Mouse (Mus musculus) lung, embryonic 14.5 days (tissue): Measurements from ENCODE around the gene Lbhd2. TPM values are rescaled to one million over a fixed set of nuclear protein-coding genes. Genes with fewer than 3 reads are reported as not detected.

Experiments
- ATAC-seq: fragments of 200-750 bp; cut with Nextera tagmentation; 2 replicates; pipeline ENCODE4 v1.8.0; 2017; ENCODE audit warnings: mild to moderate bottlenecking, moderate TSS enrichment, moderate library complexity; ENCODE audit not compliant: insufficient read depth
- DNase-seq: peaks from one replicate; pipeline ENCODE4 v3.0.0-alpha.2; 2015
- H3K27ac ChIP-seq: fragments of 300-500 bp; sonication (generic); 2 replicates; pipeline ENCODE4 v1.5.1; 2014; ENCODE audit warnings: low read depth, mild to moderate bottlenecking, moderate library complexity
- H3K27me3 ChIP-seq: fragments of 300-500 bp; sonication (generic); 2 replicates; pipeline ENCODE4 v1.6.1; 2014; ENCODE audit warnings: low read length, control low read depth; ENCODE audit not compliant: insufficient read depth
- H3K36me3 ChIP-seq: fragments of 300-500 bp; sonication (generic); 2 replicates; pipeline ENCODE4 v1.6.1; 2014; ENCODE audit warnings: control low read depth; ENCODE audit not compliant: insufficient read depth
- H3K4me1 ChIP-seq: fragments of 300-500 bp; sonication (generic); 2 replicates; pipeline ENCODE4 v1.6.1; 2014; ENCODE audit warnings: antibody characterized with exemption, control low read depth; ENCODE audit not compliant: insufficient read depth
- H3K4me2 ChIP-seq: fragments of 300-500 bp; sonication (generic); 2 replicates; pipeline ENCODE4 v1.6.1; 2014; ENCODE audit warnings: mild to moderate bottlenecking
- H3K4me3 ChIP-seq: fragments of 300-500 bp; sonication (generic); 2 replicates; pipeline ENCODE4 v1.5.1; 2014; ENCODE audit warnings: low read depth, low read length
- H3K9ac ChIP-seq: fragments of 300-500 bp; sonication (generic); 2 replicates; pipeline ENCODE4 v1.6.1; 2014
- H3K9me3 ChIP-seq: fragments of 300-500 bp; sonication (generic); 2 replicates; pipeline ENCODE4 v1.6.1; 2016; ENCODE audit warnings: low read depth, low read length, control low read depth
- CTCF ChIP-seq: IDR thresholded peaks from 2 replicates; pipeline ENCODE4 v1.5.1; 2016; ENCODE audit warnings: antibody characterized with exemption, low read depth
- WGBS: fragments of 180-500 bp; shearing (Covaris S2); extraction: QIAGEN DNeasy Blood & Tissue Kit; methylation state at CpG from one replicate; pipeline ENCODE4 v1.1.7; 2014; 5-methylcytosine and 5-hydroxymethylcytosine counted together
- polyA plus RNA-seq: library from polyadenylated mRNA; unstranded; fragments of >200 nt; fragmentation: Nextera tagmentation; extraction: Ambion mirVana; gene quantifications from 2 replicates; pipeline ENCODE4 v1.2.1, GENCODE M21; 2014

The Lbhd2 gene
- polyA plus RNA-seq, 1 experiment from 2014 or later, result 0.68 TPM

DNA sequence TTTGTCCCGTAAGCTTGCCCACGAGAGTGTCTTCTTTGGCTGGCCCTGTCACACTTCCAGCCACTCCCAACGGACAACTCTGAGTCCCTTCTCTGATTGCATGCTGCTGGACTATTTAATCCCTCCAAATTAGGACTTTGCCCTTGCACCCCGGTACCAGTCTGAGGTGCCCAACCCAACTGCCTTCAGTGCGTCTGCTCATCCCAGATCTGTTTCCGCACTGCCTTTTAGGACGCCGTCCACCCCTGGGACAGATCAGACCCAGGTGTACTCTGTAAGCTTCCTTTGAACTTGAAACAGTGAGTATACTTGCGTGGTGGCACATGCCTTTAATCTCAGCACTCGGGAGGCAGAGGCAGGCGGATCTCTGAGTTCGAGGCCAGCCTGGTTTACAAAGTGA, 27.8 kb upstream of the Lbhd2 start:
- Histone ChIP-seq H3K4me3 (peak overlapping the region; percentile 98), H3K9ac (peak overlapping the region; percentile 90; the same call in 1 of the 2 replicates)
- 71% methylated on average over 12 of the region's 12 CpGs for WGBS

DNA sequence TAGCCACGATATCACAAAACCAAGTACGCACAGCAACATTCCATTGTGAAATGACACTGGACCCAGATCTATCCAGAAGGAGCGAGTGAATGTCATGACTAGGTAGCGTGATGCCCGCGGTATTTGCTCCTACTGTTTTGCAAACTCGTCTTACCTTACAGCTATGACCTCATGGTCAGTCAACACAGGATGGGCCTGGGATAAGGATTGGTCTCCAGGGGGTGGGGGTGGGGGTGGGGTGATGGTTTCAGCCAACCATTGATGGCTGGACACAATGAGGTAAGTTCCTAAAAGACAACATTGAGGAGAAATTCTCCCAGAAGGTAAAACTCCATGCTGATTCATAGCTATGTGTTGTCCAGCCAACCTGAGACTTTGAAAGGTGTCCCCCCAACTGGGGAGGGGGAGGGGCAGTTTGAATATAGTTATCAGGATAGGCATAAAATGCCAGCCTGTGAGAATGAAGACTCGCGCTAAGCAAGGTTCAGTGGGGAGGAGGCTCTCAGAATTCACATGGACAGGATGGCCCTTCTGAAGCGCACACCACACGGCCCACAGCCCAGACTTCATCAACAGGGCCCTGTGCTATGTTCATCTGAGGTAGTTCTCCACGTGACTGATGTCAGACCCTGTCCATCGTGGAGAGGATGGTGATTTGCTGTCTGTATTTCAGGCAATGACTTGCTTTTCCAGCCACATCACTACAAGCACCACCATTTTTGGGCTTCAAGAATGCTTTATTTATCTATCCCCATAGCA, 20.5 kb upstream of the Lbhd2 start:
- Histone ChIP-seq H3K4me2 (no peak overlapping the region), H3K36me3 (no peaks in the 10 kb centered on the region), H3K27ac (peak overlapping the region; percentile 52; the same call in 1 of the 2 replicates), H3K27me3 (no peaks in the 10 kb centered on the region), H3K9ac (no peak overlapping the region), H3K4me3 (no peak overlapping the region), H3K9me3 (no peaks in the 10 kb centered on the region), H3K4me1 (peaks cover 10% of the 10 kb centered on the region)
- DNase-seq (no peak), ATAC-seq (no peak; the same call in 1 of the 2 replicates)
- TF ChIP-seq CTCF, result no peak
- WGBS, result 83% methylated on average over 13 of the region's 13 CpGs

More for the DNA sequence above, 27.8 kb upstream of the Lbhd2 start:
- Histone ChIP-seq H3K27me3 (no peaks in the 10 kb centered on the region), H3K27ac (no peak overlapping the region), H3K36me3 (no peaks in the 10 kb centered on the region), H3K4me1 (peaks cover 9% of the 10 kb centered on the region; the same call in 1 of the 2 replicates), H3K4me2 (peak overlapping the region; percentile 94), H3K9me3 (no peaks in the 10 kb centered on the region)
- no peak for DNase-seq
- ATAC-seq, result no peak
- no peak for TF ChIP-seq CTCF

DNA sequence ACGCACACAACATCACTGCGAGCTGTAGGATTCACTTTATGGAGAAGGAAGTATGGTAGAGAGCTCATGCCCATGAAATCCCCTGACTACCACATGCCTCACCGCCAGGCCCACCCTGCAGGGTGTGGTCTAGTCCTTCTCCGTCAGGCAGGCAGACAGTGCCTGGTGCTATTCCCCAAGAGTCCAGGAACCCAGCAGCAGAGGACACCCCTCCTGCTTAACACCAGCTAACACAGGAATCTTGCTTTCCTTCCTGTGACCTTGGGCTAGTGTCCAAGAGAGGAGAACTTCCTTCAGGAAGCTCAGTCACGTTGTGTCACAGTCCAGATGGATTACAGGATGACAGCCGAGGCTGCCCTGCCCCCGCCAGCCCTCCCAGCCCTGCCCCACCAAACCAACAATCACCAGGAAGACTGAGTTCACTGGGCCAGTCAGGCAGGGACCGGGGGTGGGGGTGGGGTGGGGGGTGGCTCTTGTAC, 19.9 kb upstream of the Lbhd2 start:
- Histone ChIP-seq H3K36me3 (no peaks in the 10 kb centered on the region), H3K4me3 (no peak overlapping the region), H3K9me3 (no peaks in the 10 kb centered on the region), H3K4me1 (peaks cover 10% of the 10 kb centered on the region), H3K4me2 (no peak overlapping the region), H3K27me3 (no peaks in the 10 kb centered on the region), H3K27ac (peak overlapping the region; percentile 52; the same call in 1 of the 2 replicates), H3K9ac (no peak overlapping the region)
- 29% methylated on average over 8 of the region's 8 CpGs for WGBS
- no peak for TF ChIP-seq CTCF
- ATAC-seq, result peak; percentile 94
- DNase-seq, result peak; percentile 79

DNA sequence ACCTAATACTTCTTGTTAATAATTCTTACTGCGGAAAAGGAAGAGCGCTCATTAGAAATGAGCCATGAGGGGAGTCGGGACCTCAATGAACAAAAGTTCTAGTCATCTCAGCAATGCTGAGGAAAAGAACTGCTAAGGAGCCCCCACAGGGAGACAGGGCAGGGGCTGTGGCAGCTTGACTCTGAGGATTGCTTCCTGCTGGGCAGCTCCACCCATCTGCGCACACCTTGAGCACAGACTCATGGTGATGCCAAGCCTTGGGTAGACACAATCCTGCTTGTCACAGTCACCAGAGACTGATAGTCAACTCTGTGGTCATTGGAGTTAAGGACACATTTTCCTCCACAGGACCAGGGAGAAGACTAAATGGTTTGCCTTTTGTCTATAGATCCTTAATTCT, 19.5 kb upstream of the Lbhd2 start:
- Histone ChIP-seq H3K36me3 (no peaks in the 10 kb centered on the region), H3K27ac (0 out of 2 replicates have a peak overlapping the region, but pooled peaks have one; percentile 49), H3K9me3 (no peaks in the 10 kb centered on the region), H3K4me2 (no peak overlapping the region), H3K4me3 (no peak overlapping the region), H3K27me3 (no peaks in the 10 kb centered on the region), H3K9ac (no peak overlapping the region), H3K4me1 (peaks cover 10% of the 10 kb centered on the region)
- TF ChIP-seq CTCF, result no peak
- DNase-seq, result no peak
- 64% methylated on average over 4 of the region's 4 CpGs for WGBS
- 0 out of 2 replicates have a peak, but pooled peaks have one; percentile 28 for ATAC-seq

DNA sequence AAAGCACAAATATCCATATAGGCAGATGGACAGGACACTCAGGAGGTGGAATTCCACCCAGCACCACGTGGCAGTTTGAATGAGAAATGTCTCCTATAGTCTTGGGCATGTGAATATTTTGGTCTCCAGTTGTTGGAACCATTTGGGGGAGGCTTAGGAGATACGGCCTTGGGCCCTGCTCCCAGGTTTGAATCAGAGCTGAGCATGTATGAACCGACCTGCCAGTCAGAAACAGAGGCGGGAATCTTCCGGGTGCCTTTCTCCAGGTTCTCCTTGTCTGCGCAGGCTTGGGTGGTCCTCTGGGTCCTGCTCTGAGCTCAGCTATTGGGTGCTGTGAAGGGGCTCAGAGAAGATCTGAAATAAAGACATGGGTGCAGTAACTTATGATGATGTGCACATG, 12.6 kb upstream of the Lbhd2 start:
- H3K27me3 ChIP-seq, result no peaks in the 10 kb centered on the region; the same call in 1 of the 2 replicates
- DNase-seq, result no peak
- no peak overlapping the region for H3K4me3 ChIP-seq
- H3K4me1 ChIP-seq, result no peaks in the 10 kb centered on the region
- H3K9ac ChIP-seq, result no peak overlapping the region
- TF ChIP-seq CTCF, result no peak
- no peak overlapping the region for H3K27ac ChIP-seq
- ATAC-seq, result no peak
- WGBS, result 86% methylated on average over 6 of the region's 6 CpGs
- H3K4me2 ChIP-seq, result no peak overlapping the region
- H3K9me3 ChIP-seq, result no peaks in the 10 kb centered on the region
- H3K36me3 ChIP-seq, result no peaks in the 10 kb centered on the region

DNA sequence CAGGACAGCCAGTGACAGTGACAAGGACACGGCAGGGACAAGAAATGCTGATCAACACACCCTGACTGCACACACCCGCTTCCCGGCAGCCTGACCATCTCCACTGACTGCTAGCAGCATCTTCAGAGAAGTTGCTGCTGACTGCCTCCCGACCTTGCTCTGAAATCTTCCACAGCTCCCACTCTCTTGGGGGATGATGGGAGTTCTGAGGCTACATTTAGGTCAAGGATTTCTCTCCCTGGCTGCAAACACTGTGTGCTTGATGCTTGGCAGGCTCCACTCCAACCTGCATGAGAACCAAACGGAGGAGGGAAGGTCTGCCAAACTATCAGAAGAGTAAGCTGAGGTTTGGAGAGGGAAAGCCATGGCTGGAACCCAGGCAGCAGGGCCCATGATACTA, 9.6 kb upstream of the Lbhd2 start:
- Histone ChIP-seq H3K27ac (no peak overlapping the region), H3K36me3 (no peaks in the 10 kb centered on the region), H3K9me3 (no peaks in the 10 kb centered on the region), H3K4me3 (no peak overlapping the region), H3K4me2 (no peak overlapping the region), H3K9ac (no peak overlapping the region), H3K4me1 (no peaks in the 10 kb centered on the region), H3K27me3 (peaks cover 5% of the 10 kb centered on the region; the same call in 1 of the 2 replicates)
- 47% methylated on average over 5 of the region's 5 CpGs for WGBS
- no peak for ATAC-seq
- TF ChIP-seq CTCF, result no peak
- DNase-seq, result no peak

DNA sequence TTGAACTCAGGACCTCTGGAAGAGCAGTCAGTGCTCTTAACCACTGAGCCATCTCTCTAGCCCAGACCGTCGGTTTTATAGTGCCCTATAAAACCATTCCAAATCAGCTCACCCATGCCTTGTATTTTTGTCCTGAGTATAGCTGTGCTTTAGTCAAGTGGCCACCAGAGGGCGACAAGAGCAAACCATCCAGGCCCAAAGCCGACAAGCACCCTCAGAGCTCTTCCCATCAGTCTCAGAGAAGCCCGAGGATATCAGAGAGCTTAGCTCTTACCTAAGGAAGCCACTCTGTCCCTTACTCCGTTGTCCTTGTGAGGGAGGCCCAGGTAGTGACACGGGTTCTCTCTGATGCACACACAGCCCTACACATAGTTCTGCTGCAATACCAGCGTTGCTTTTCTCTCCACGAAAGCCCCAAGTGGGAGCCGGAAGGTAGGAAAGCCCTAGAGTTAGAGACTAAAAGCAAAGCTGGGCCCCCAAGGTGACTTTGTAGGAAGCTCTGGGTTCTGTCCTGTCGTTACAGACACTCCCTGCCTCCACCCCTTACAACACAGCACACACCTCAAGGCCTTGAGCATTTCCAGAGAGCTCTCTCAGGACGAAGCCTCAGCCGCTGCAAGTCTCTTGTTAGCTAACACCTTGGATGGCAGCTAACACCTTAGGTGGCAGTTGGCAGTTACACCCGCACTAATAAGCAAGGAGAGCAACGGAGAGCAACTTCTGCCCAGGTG, 5.0 kb upstream of the Lbhd2 start:
- TF ChIP-seq CTCF, result peak; percentile 95
- no peak overlapping the region for H3K9ac ChIP-seq
- H3K9me3 ChIP-seq, result no peaks in the 10 kb centered on the region
- H3K27ac ChIP-seq, result no peak overlapping the region
- no peak overlapping the region for H3K4me2 ChIP-seq
- DNase-seq (peak; percentile 93), ATAC-seq (peak; percentile 82)
- H3K4me1 ChIP-seq, result no peaks in the 10 kb centered on the region
- peaks cover 12% of the 10 kb centered on the region for H3K27me3 ChIP-seq
- H3K36me3 ChIP-seq, result no peaks in the 10 kb centered on the region
- WGBS, result 20% methylated on average over 15 of the region's 15 CpGs
- H3K4me3 ChIP-seq, result no peak overlapping the region
